Mouse (Mus musculus) left cerebral cortex, postnatal 4 days (tissue): ENCODE measurements at regions not wholly inside any gene's neighbourhood (a gene's known extent, or its start where the extent isn't known, plus 50 kb on each side); places are given as distances from the start of the nearest gene placed in this dataset.

Experiments
- DNase-seq: peaks from one replicate; pipeline ENCODE4 v3.0.0-alpha.2; 2022
- intact Hi-C: fragments of 180-260 bp; cut with DNase I; formaldehyde crosslinking; loops from one replicate; pipeline ENCODE4 v1.15.1; 2025

DNA sequence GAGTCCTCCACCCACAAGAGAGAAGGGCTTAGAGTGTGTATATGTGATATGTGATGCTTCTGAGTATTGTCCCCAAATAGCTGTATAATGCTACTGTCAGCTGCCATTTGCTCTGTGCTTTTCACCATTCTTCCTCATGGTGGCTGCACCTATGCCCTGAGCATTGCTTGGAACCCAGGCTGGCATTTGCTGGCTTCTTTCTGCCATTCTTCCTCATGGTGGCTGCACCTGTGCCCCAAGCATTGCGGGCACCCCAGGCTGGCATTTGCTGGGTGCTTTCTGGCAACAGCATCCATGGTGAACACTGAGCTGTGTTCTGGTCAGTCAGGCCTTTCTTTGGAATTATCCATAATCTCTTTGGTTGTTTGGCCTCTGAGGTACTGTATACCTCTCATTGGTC is 66.9 kb upstream of the Prickle1 start:
- intact Hi-C loops, result no loop called here

DNA sequence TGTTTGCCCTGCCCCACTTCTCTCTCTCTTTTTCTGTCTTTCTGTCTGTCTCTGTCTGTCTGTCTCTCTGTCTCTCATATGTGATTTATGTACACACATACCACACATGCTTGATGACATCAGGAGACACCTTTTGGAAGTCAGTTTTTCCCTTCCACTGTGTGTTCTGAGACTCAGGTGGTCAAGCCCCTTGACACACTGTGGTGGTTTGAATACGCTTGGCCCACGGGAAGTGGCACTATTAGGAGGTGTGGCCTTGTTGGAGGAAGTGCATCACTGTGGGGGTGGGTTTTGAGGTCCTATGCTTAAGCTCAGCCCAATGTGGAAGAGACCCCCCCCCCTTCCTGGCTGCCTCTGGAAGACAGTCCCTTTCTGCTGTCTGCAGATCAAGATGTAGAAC is 66.1 kb upstream of the Prickle1 start:
- DNase-seq, result no peak
- intact Hi-C loops, result no loop called here

More for the DNA sequence above, 66.9 kb upstream of the Prickle1 start:
- DNase-seq, result no peak

DNA sequence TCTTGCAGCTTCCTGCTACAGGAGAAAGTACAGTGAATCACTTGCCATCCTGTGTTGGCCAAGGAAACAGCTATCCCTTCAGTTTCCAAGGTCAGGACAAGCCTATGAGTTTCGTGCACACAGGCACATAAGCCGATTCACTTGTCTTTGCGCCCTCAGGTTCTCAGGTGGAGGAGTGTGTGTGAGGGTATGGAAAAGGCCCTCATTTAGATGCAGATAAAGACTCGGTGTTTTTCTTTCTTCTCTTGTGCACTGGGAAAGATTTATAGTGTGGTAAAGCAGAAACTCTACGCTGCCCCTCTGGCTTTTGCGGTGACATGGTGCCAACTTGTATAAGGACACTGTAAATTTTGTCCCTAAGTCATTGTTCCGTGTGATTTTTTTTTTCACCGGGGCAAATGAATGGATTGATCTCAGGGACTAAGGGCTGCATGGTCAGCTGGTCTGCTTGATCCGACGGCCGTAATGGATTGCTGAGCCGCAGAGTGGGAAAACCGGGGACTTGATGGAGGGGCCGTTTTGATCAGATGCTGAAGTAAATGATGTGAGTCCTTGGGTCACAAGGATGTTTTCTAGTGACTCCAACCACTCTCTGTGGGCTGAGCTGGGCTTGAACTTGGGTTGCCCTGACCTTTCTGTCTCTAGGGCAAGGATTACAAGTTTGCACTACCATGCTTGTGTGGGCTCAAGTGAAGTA is 65.4 kb upstream of the Prickle1 start:
- DNase-seq, result no peak
- intact Hi-C loops, result no loop called here

DNA sequence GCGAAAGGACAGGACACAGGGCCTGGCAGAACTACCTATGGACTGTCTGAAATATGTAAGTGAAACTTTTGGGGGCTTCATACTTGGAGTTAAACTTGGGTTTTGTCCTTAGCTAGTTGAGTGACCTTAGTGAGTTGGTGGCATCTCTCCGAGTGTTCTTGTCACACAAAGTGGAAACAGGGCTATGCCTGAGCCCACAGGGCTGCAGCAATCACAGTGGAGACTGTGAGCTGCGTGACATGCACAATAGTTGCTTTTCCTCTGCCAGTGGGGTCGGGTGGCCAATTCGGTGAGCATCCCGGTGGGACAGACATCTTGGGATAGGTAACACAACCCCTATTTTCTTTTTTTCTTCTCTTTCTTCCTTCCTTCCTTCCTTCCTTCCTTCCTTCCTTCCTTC is 61.5 kb upstream of the Prickle1 start:
- intact Hi-C loops, result no loop called here
- no peak for DNase-seq

DNA sequence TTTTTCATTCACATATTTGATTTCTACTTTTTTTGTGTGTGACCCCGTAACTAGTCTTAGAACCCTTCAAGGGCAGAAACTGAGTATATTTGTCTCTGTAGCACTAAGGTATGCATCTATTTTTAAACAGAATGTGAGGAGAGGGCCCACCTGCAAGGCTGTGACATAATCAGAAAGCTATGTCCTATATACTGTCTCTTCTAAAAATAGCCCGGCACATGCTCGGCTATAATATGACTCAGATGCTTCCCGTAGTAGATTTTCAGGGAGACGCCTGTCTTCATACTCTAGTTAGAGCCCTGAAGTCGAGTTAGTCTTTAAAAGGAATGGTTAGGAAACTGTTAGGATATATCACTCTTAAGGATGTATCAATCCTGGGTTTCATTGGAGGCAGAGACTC is 61.0 kb upstream of the Prickle1 start:
- no peak for DNase-seq
- intact Hi-C loops, result no loop called here

DNA sequence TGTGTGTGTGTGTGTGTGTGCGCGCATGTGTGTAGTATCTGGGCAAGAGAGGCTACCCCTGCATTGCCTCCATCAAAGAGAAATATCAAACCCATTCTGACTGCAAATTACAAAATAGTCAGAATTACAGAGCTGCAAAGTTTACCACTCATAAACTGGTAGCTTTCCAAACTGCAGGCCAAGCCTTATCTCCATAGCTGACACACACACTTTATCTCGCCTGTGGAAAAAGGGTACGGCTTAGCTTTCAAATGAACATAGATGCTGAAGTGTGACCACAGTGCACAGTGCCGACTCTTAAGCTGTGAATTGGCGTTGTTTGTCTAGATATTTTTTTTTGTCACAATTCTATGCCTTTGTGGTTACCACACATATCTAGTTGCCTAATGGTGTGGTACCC is 60.1 kb upstream of the Prickle1 start:
- intact Hi-C loops, result no loop called here
- no peak for DNase-seq

DNA sequence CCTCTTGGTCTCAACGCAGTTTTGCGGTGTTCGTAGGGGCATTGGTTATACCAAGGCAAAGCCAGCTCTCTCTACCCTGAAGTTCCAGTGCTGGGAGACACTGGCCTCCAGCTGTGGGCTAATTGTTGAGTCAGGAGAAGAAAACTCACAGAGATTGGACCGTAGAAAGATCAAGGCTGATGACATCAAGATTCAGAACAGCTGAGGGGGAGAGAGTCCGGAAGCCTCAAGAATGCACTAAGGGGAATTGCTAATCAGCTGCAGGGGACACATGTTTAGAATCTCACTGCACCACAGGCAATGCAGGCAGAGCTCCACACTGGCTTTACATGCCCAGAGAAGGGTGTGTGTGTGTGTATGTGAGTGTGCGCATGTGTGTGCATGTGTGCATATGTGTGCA is 59.6 kb upstream of the Prickle1 start:
- intact Hi-C loops, result no loop called here
- no peak for DNase-seq

DNA sequence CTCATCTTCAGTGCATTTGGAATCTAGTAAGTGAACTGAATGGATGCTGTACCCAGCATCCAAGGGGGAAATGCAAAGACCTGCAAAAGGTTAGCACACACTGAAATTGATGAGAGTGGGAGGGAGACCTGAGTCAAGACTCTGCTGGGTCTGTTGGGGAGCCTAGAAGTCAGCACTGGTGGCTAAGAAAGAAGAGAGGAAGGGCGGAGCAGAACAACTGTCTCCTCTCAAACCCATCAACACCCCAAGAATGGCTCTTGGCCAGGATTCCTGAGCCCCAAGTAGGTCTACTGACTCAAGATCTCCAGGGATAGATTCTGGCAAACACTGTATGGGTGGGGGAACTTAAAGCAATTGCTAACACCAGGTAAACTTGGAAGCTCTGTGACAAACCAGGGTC is 57.7 kb upstream of the Prickle1 start:
- DNase-seq, result no peak

DNA sequence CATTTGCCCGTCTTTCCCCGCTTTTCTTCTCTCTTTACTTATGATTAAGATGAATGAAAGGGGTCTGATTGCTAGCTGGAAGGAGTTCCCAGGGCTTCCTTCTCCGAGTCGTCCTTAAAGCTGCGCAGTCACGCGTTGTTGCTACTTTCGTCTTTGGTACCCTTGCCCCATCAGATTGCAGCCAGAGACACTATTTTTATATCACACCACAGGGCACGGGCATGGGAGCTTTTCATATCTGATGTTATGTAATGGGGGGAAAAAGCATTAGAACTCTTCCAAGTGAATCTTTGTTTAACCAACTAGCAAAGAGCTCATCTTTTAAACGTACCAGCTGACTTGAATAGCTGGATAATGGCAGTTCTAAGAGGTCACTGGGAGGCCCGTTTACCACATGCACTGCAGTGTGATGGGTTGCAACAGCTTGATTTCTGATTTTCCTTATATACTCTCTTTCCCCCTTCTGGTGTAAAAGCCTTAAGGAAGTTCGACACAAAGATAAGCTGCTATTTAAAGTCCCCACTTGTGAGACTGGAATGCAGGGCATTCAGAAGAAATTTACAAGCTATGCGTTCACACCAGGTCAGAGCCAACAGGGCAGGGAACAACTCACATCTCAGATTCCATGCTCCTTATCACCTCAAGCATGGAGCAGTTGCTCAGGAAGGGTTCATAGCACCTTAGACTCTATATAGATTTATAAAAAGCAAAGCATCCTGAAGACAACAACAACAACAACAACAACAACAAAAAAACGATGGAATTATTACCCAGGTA is 55.5 kb upstream of the Prickle1 start:
- intact Hi-C loops, result no loop called here
- DNase-seq, result no peak

More for the DNA sequence above, 57.7 kb upstream of the Prickle1 start:
- intact Hi-C loops, result no loop called here

DNA sequence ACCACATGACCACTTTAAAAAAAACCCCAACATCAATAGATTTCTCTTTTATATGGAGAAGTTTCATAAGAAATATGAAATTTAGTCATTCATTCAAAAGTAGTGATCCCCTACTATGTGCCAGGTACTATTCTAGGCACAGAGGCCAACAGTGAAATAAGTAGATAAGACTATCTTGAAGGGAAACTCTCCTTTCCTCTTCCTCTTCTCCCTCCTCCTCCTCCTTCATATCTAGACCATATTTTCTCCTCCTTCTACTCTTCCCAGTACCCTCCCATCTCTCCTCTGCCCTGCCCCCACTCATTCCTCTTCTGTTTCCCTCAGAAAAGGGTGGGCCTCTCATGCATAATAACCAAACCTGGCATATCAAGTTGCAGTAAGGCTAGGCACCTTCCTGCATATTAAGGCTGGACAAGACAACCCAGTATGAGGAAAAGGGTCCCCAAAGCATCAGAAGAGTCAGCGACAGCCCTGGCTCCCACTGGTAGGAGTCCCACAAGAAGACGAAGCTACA is 54.4 kb upstream of the Prickle1 start:
- no peak for DNase-seq
- intact Hi-C loops, result no loop called here

DNA sequence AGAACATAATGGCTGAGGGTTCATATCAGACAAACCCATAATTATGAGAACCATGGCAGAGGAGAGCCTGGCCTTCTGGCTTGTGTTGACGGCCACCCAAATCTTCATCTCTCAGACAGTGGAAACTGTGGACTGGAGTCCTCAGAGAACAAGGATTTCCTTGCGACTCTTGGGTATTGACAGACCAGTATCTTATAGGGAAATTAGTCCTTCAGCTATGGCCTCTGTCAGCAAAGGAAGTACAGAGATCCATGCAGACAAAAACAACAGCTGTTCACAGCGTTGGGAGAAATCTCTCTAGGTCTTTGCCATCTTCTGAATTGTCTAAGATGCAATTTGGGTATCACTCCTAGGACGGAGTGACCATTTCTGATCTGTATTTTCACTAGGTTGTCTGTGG is 53.0 kb upstream of the Prickle1 start:
- intact Hi-C loops, result no loop called here
- no peak for DNase-seq

DNA sequence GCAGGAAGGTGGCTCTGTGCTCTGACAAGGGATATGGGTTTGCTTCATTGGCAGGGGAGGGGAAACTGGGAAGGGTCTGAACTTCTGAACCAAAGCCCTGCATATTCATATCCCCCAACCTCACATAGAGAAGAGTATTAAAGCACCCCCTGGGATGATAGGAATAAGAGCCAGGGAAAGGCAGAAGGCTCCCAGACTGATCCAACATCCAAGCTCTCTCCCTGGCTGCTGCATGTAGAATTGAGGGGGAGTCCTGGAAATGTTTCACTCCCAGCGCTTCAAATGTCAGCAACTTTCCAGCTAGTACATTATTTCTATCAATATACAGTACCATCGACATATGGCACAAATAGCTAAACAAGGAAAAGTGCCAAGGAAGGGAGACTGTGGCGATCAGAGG is 51.1 kb upstream of the Prickle1 start:
- DNase-seq, result no peak
- intact Hi-C loops, result no loop called here

DNA sequence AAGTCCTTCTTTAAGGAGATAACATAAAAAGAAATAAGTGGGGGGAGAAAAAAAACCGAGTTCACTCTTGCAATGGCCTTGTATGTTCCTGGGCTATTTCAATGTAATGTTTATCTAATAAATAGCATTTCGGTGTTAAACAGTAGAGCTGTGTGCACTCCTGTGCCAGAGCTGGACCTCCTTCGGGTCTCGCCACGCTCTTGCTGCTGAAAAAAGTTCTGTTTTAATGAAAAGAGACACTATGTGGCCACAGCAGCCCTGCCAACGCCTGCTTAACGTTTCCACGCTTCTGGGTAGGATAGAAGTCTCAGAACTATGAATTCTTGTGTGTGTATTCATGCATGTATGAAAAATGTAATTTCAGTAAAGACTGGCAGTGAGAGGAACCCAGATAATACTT is 50.3 kb upstream of the Prickle1 start:
- DNase-seq, result no peak
- intact Hi-C loops, result no loop called here
